In genomic region chr5:31196207-31196606, GRCm38 (mm10) we compare ENCODE assay signal across 27 mouse cellular contexts. TPM values are rescaled to one million over a fixed set of nuclear protein-coding genes. Genes with fewer than 3 reads are reported as not detected.
A peak's percentile ranks its signal among the peaks of the same experiment; 100 is the strongest.
DNase-seq lines count a peak whose midpoint lies in the region; ATAC-seq and TF ChIP-seq lines count a peak whose summit lies in the region.
"Had no signal": no experiment of that assay in that cellular context is flagged by ENCODE, and none has a peak within 500 bp of the region (broad histone marks: within the 10 kb centered on the region; RNA-seq: fewer than 3 reads in every experiment).

No protein-coding gene starts in this region.

- no peak for ATAC-seq in intestine, embryonic 14.5 days (replicated peaks; ENCODE audit: low FRiP score, low TSS enrichment, low read depth)
- no peak for ATAC-seq in intestine, embryonic 16.5 days
- no peak for ATAC-seq in midbrain, embryonic 11.5 days (ENCODE audit: low FRiP score)
- no peak for ATAC-seq in midbrain, embryonic 13.5 days
- ATAC-seq in stomach, postnatal 0 days (ENCODE audit: low FRiP score, low TSS enrichment): no peak
- ATAC-seq: activated CD4-positive, CD25-positive, alpha-beta regulatory T cell, adult 4 months; forebrain, embryonic 15.5 days; hindbrain, postnatal 0 days; inflammation-experienced regulatory T-cells, adult 6 months had no signal

- TF ChIP-seq CTCF in stomach, postnatal 0 days (IDR thresholded peaks at IDR 0.05; ENCODE audit: low read depth): no peak

- H3K27ac ChIP-seq in intestine, embryonic 14.5 days (ENCODE audit: low read depth): no peak overlapping the region
- no peak overlapping the region for H3K27ac ChIP-seq in intestine, embryonic 16.5 days (ENCODE audit: low read length)
- H3K27ac ChIP-seq in midbrain, embryonic 11.5 days (ENCODE audit: low read depth, low read length): no peak overlapping the region
- H3K27ac ChIP-seq in midbrain, embryonic 13.5 days: no peak overlapping the region
- H3K27ac ChIP-seq in stomach, postnatal 0 days (replicated peaks): peak overlapping the region; percentile 67
- H3K27ac ChIP-seq: embryonic facial prominence, embryonic 12.5 days; embryonic facial prominence, embryonic 15.5 days; forebrain, embryonic 12.5 days; forebrain, embryonic 15.5 days; heart, embryonic 15.5 days; hindbrain, embryonic 10.5 days; hindbrain, embryonic 13.5 days; hindbrain, postnatal 0 days had no signal

- no peak overlapping the region for H3K4me3 ChIP-seq in intestine, embryonic 14.5 days (ENCODE audit: low read depth, low read length)
- H3K4me3 ChIP-seq in intestine, embryonic 16.5 days (ENCODE audit: low read length): no peak overlapping the region
- no peak overlapping the region for H3K4me3 ChIP-seq in midbrain, embryonic 11.5 days (ENCODE audit: low read depth, low read length)
- no peak overlapping the region for H3K4me3 ChIP-seq in midbrain, embryonic 13.5 days (replicated peaks)
- no peak overlapping the region for H3K4me3 ChIP-seq in stomach, postnatal 0 days (ENCODE audit: low read depth, low read length)
- H3K4me3 ChIP-seq: embryonic facial prominence, embryonic 12.5 days; embryonic facial prominence, embryonic 15.5 days; forebrain, embryonic 12.5 days; forebrain, embryonic 15.5 days; heart, embryonic 12.5 days; heart, embryonic 15.5 days; hindbrain, embryonic 10.5 days; hindbrain, embryonic 13.5 days had no signal

- H3K9me3 ChIP-seq in intestine, embryonic 14.5 days (ENCODE audit: control insufficient read depth, low read length): peaks cover 4% of the 10 kb centered on the region
- no peaks in the 10 kb centered on the region for H3K9me3 ChIP-seq in intestine, embryonic 16.5 days (ENCODE audit: control insufficient read depth, low read length)
- H3K9me3 ChIP-seq in midbrain, embryonic 11.5 days (ENCODE audit: control insufficient read depth, low read length): peaks cover 4% of the 10 kb centered on the region
- peaks cover 5% of the 10 kb centered on the region for H3K9me3 ChIP-seq in midbrain, embryonic 13.5 days
- H3K9me3 ChIP-seq in stomach, postnatal 0 days (ENCODE audit: control insufficient read depth, low read length): peaks cover 5% of the 10 kb centered on the region
- H3K9me3 ChIP-seq: heart, embryonic 15.5 days had no signal

- DNase-seq in adrenal gland, adult 2 months: peak; percentile 38
- no peak for DNase-seq in adrenal gland, postnatal 4 days (ENCODE audit: low spot score in 2 of 2)
- peak; percentile 41 for DNase-seq in intestine, embryonic 14.5 days (ENCODE audit: low spot score)
- DNase-seq in midbrain, embryonic 11.5 days (ENCODE audit: low spot score, missing footprints): peak; percentile 67
- DNase-seq in stomach, postnatal 0 days (ENCODE audit: low spot score): no peak
- DNase-seq in frontal cortex, postnatal 14 days (ENCODE audit: low spot score in 2 of 2): no peak
- DNase-seq: adrenal gland, postnatal 10 days; cerebellum, adult 18-20 months; cerebellum, adult 9-10 months; cerebellum, postnatal 25 days; gastrocnemius, postnatal 10 days; gastrocnemius, postnatal 36 days; heart, postnatal 10 days; heart, postnatal 36 days had no signal

- H3K36me3 ChIP-seq in intestine, embryonic 14.5 days (ENCODE audit: control insufficient read depth, insufficient read depth, low read length): peaks cover 63% of the 10 kb centered on the region
- H3K36me3 ChIP-seq in intestine, embryonic 16.5 days (ENCODE audit: control insufficient read depth, insufficient read depth, low read length): peaks cover 44% of the 10 kb centered on the region
- H3K36me3 ChIP-seq in midbrain, embryonic 11.5 days (ENCODE audit: control insufficient read depth, insufficient read depth, low read length): peaks cover 33% of the 10 kb centered on the region
- peaks cover 63% of the 10 kb centered on the region for H3K36me3 ChIP-seq in midbrain, embryonic 13.5 days
- H3K36me3 ChIP-seq in stomach, postnatal 0 days (ENCODE audit: control insufficient read depth, insufficient read depth, low read length): peaks cover 42% of the 10 kb centered on the region

- no peak overlapping the region for H3K4me2 ChIP-seq in intestine, embryonic 14.5 days (ENCODE audit: low read length)
- no peak overlapping the region for H3K4me2 ChIP-seq in intestine, embryonic 16.5 days (ENCODE audit: low read depth, low read length)
- H3K4me2 ChIP-seq in midbrain, embryonic 11.5 days: no peak overlapping the region
- no peak overlapping the region for H3K4me2 ChIP-seq in midbrain, embryonic 13.5 days (replicated peaks)
- H3K4me2 ChIP-seq in stomach, postnatal 0 days (replicated peaks; ENCODE audit: low read depth): no peak overlapping the region
- H3K4me2 ChIP-seq: embryonic facial prominence, embryonic 12.5 days; embryonic facial prominence, embryonic 15.5 days; forebrain, embryonic 12.5 days; forebrain, embryonic 15.5 days; heart, embryonic 12.5 days; heart, embryonic 15.5 days; hindbrain, embryonic 13.5 days had no signal

- WGBS in intestine, embryonic 14.5 days: 93% methylated on average over 10 of the region's 10 CpGs
- WGBS in intestine, embryonic 16.5 days: 94% methylated on average over 10 of the region's 10 CpGs
- 94% methylated on average over 10 of the region's 10 CpGs for WGBS in midbrain, embryonic 11.5 days
- 93% methylated on average over 10 of the region's 10 CpGs for WGBS in midbrain, embryonic 13.5 days
- 81% methylated on average over 10 of the region's 10 CpGs for WGBS in stomach, postnatal 0 days

- H3K27me3 ChIP-seq in intestine, embryonic 14.5 days (replicated peaks; ENCODE audit: control insufficient read depth, insufficient read depth, low read length): no peaks in the 10 kb centered on the region
- no peaks in the 10 kb centered on the region for H3K27me3 ChIP-seq in intestine, embryonic 16.5 days (replicated peaks; ENCODE audit: control insufficient read depth, insufficient read depth, low read length)
- no peaks in the 10 kb centered on the region for H3K27me3 ChIP-seq in midbrain, embryonic 11.5 days (ENCODE audit: control insufficient read depth, insufficient read depth, low read length)
- no peaks in the 10 kb centered on the region for H3K27me3 ChIP-seq in midbrain, embryonic 13.5 days
- no peaks in the 10 kb centered on the region for H3K27me3 ChIP-seq in stomach, postnatal 0 days (ENCODE audit: control insufficient read depth, insufficient read depth, low read length)
- H3K27me3 ChIP-seq: embryonic facial prominence, embryonic 12.5 days; embryonic facial prominence, embryonic 15.5 days; forebrain, embryonic 12.5 days; forebrain, embryonic 15.5 days; heart, embryonic 12.5 days; heart, embryonic 15.5 days; hindbrain, embryonic 13.5 days had no signal

- no peak for TF ChIP-seq EP300 in stomach, postnatal 0 days (optimal IDR thresholded peaks at IDR 0.05)

- no peak overlapping the region for H3K9ac ChIP-seq in intestine, embryonic 14.5 days (ENCODE audit: low read length)
- no peak overlapping the region for H3K9ac ChIP-seq in intestine, embryonic 16.5 days (ENCODE audit: low read depth, low read length)
- H3K9ac ChIP-seq in midbrain, embryonic 11.5 days (ENCODE audit: low read length): no peak overlapping the region
- no peak overlapping the region for H3K9ac ChIP-seq in midbrain, embryonic 13.5 days (replicated peaks)
- no peak overlapping the region; the same call in 1 of the 2 replicates for H3K9ac ChIP-seq in stomach, postnatal 0 days (ENCODE audit: low read length)
- H3K9ac ChIP-seq: embryonic facial prominence, embryonic 12.5 days; embryonic facial prominence, embryonic 15.5 days; forebrain, embryonic 12.5 days; forebrain, embryonic 15.5 days; heart, embryonic 12.5 days; heart, embryonic 15.5 days; hindbrain, embryonic 13.5 days had no signal

- H3K4me1 ChIP-seq in intestine, embryonic 14.5 days (replicated peaks; ENCODE audit: control insufficient read depth, insufficient read depth, low read length): peaks cover 24% of the 10 kb centered on the region
- H3K4me1 ChIP-seq in intestine, embryonic 16.5 days (ENCODE audit: control insufficient read depth, insufficient read depth, low read length): peaks cover 22% of the 10 kb centered on the region
- H3K4me1 ChIP-seq in midbrain, embryonic 11.5 days (ENCODE audit: control insufficient read depth, insufficient read depth, low read length): peaks cover 20% of the 10 kb centered on the region
- peaks cover 36% of the 10 kb centered on the region for H3K4me1 ChIP-seq in midbrain, embryonic 13.5 days (replicated peaks)
- 0 out of 2 replicates have a peak, but pooled peaks cover 3% of the 10 kb centered on the region for H3K4me1 ChIP-seq in stomach, postnatal 0 days (replicated peaks; ENCODE audit: control insufficient read depth, insufficient read depth)

RNA-seq across cellular contexts. Expression of gene Eif2b4, which starts 3.0 kb away (rescaled TPM):
- total RNA-seq in adrenal gland, adult 2 months (2021): 10 to 100 TPM; 39.5 to 45.7 TPM
- 26.8 and 35.7 TPM in 2 replicates for polyA plus RNA-seq in adrenal gland, adult 2 months (2012; rRNA removed)
- 10 to 100 TPM; 36.8 to 41.9 TPM for total RNA-seq in adrenal gland, postnatal 4 days (2021)
- polyA plus RNA-seq in intestine, embryonic 14.5 days (2014; fragmentation: Nextera tagmentation; extraction: Ambion mirVana): 63.6 and 65.0 TPM in 2 replicates
- polyA plus RNA-seq in intestine, embryonic 16.5 days (2015; fragmentation: Nextera tagmentation; extraction: Ambion mirVana): 67.1 and 67.6 TPM in 2 replicates
- polyA plus RNA-seq in midbrain, embryonic 11.5 days (2014; fragmentation: Nextera tagmentation; extraction: Ambion mirVana): 62.0 and 63.9 TPM in 2 replicates
- polyA plus RNA-seq in midbrain, embryonic 13.5 days (2015; fragmentation: Nextera tagmentation; extraction: Ambion mirVana): 71.5 and 74.6 TPM in 2 replicates
- polyA plus RNA-seq in stomach, postnatal 0 days (2015; fragmentation: Nextera tagmentation; extraction: Ambion mirVana): 44.2 and 47.7 TPM in 2 replicates

RNA-seq across cellular contexts. Expression of gene Snx17, which starts 3.2 kb away (rescaled TPM):
- total RNA-seq in adrenal gland, adult 2 months (2021): 100 to 1,000 TPM in 1 of 2 experiments, 10 to 100 TPM in 1; 85.7 to 115 TPM
- 85.1 and 92.2 TPM in 2 replicates for polyA plus RNA-seq in adrenal gland, adult 2 months (2012; rRNA removed)
- total RNA-seq in adrenal gland, postnatal 4 days (2021): 100 to 1,000 TPM; 113 TPM
- polyA plus RNA-seq in intestine, embryonic 14.5 days (2014; fragmentation: Nextera tagmentation; extraction: Ambion mirVana): 127 and 134 TPM in 2 replicates
- polyA plus RNA-seq in intestine, embryonic 16.5 days (2015; fragmentation: Nextera tagmentation; extraction: Ambion mirVana): 143 and 149 TPM in 2 replicates
- 150 and 155 TPM in 2 replicates for polyA plus RNA-seq in midbrain, embryonic 11.5 days (2014; fragmentation: Nextera tagmentation; extraction: Ambion mirVana)
- 135 and 140 TPM in 2 replicates for polyA plus RNA-seq in midbrain, embryonic 13.5 days (2015; fragmentation: Nextera tagmentation; extraction: Ambion mirVana)
- 80.3 and 83.2 TPM in 2 replicates for polyA plus RNA-seq in stomach, postnatal 0 days (2015; fragmentation: Nextera tagmentation; extraction: Ambion mirVana)

RNA-seq across cellular contexts. Expression of gene Zfp513, which starts 5.9 kb away (rescaled TPM):
- 10 to 100 TPM; 28.5 to 29.5 TPM for total RNA-seq in adrenal gland, adult 2 months (2021)
- 75.5 and 77.8 TPM in 2 replicates for polyA plus RNA-seq in adrenal gland, adult 2 months (2012; rRNA removed)
- total RNA-seq in adrenal gland, postnatal 4 days (2021): 10 to 100 TPM; 32.3 to 33.7 TPM
- 5.1 and 5.2 TPM in 2 replicates for polyA plus RNA-seq in intestine, embryonic 14.5 days (2014; fragmentation: Nextera tagmentation; extraction: Ambion mirVana)
- 5.5 and 6.0 TPM in 2 replicates for polyA plus RNA-seq in intestine, embryonic 16.5 days (2015; fragmentation: Nextera tagmentation; extraction: Ambion mirVana)
- 4.2 and 6.5 TPM in 2 replicates for polyA plus RNA-seq in midbrain, embryonic 11.5 days (2014; fragmentation: Nextera tagmentation; extraction: Ambion mirVana)
- polyA plus RNA-seq in midbrain, embryonic 13.5 days (2015; fragmentation: Nextera tagmentation; extraction: Ambion mirVana): 12.5 and 20.5 TPM in 2 replicates
- polyA plus RNA-seq in stomach, postnatal 0 days (2015; fragmentation: Nextera tagmentation; extraction: Ambion mirVana): 4.8 and 5.3 TPM in 2 replicates

RNA-seq across cellular contexts. Expression of gene Gtf3c2, which starts 16.3 kb away (rescaled TPM):
- 10 to 100 TPM; 51.9 to 67.4 TPM for total RNA-seq in adrenal gland, adult 2 months (2021)
- polyA plus RNA-seq in adrenal gland, adult 2 months (2012; rRNA removed): 34.8 and 47.8 TPM in 2 replicates
- 10 to 100 TPM; 87.2 to 88.0 TPM for total RNA-seq in adrenal gland, postnatal 4 days (2021)
- polyA plus RNA-seq in intestine, embryonic 14.5 days (2014; fragmentation: Nextera tagmentation; extraction: Ambion mirVana): 70.3 and 74.9 TPM in 2 replicates
- polyA plus RNA-seq in intestine, embryonic 16.5 days (2015; fragmentation: Nextera tagmentation; extraction: Ambion mirVana): 56.4 and 60.3 TPM in 2 replicates
- polyA plus RNA-seq in midbrain, embryonic 11.5 days (2014; fragmentation: Nextera tagmentation; extraction: Ambion mirVana): 71.9 and 72.5 TPM in 2 replicates
- 78.1 and 80.2 TPM in 2 replicates for polyA plus RNA-seq in midbrain, embryonic 13.5 days (2015; fragmentation: Nextera tagmentation; extraction: Ambion mirVana)
- 19.9 and 25.1 TPM in 2 replicates for polyA plus RNA-seq in stomach, postnatal 0 days (2015; fragmentation: Nextera tagmentation; extraction: Ambion mirVana)

RNA-seq across cellular contexts. Expression of gene Gm29609, which starts 16.5 kb away (rescaled TPM):
- total RNA-seq in adrenal gland, adult 2 months (2021): 1 to 10 TPM; 1.1 to 1.4 TPM
- polyA plus RNA-seq in adrenal gland, adult 2 months (2012; rRNA removed): 0.52 and 0.94 TPM in 2 replicates
- 1 to 10 TPM; 2.7 to 3.3 TPM for total RNA-seq in adrenal gland, postnatal 4 days (2021)
- 1.3 TPM in 2 replicates for polyA plus RNA-seq in intestine, embryonic 14.5 days (2014; fragmentation: Nextera tagmentation; extraction: Ambion mirVana)
- polyA plus RNA-seq in intestine, embryonic 16.5 days (2015; fragmentation: Nextera tagmentation; extraction: Ambion mirVana): 1.1 TPM in 2 replicates
- 0.78 and 1.9 TPM in 2 replicates for polyA plus RNA-seq in midbrain, embryonic 11.5 days (2014; fragmentation: Nextera tagmentation; extraction: Ambion mirVana)
- 0.86 and 1.1 TPM in 2 replicates for polyA plus RNA-seq in midbrain, embryonic 13.5 days (2015; fragmentation: Nextera tagmentation; extraction: Ambion mirVana)
- 0.31 and 0.57 TPM in 2 replicates for polyA plus RNA-seq in stomach, postnatal 0 days (2015; fragmentation: Nextera tagmentation; extraction: Ambion mirVana)

Comparison
In these comparisons a context has a peak if more than half of its experiments do, and no peak if none do; other contexts are left out.
1. DNase-seq: peak in adrenal gland, adult 2 months (single experiment), intestine, embryonic 14.5 days (single experiment) and midbrain, embryonic 11.5 days (single experiment); none in adrenal gland, postnatal 4 days (0 of 2), stomach, postnatal 0 days (single experiment) and frontal cortex, postnatal 14 days (0 of 2).